Mouse (Mus musculus) gastrocnemius, postnatal 14 days (tissue): ENCODE measurements around the gene Polh. TPM values are rescaled to one million over a fixed set of nuclear protein-coding genes. Genes with fewer than 3 reads are reported as not detected.

Source experiments
- DNase-seq: peaks from one replicate; pipeline ENCODE4 v3.0.0; 2021; ENCODE audit warnings: mixed read lengths
- intact Hi-C: fragments of 180-260 bp; cut with DNase I; formaldehyde crosslinking; loops from one replicate; pipeline ENCODE4 v1.15.1; 2025; ENCODE audit warnings: low total_unique reads
- microRNA-seq, 2 experiments: library from miRNA; unstranded; fragments of <30 nt; microRNA quantifications; one replicate each; pipeline ENCODE4 v1.2.0; 2021
- total RNA-seq, 2 experiments: library from RNA; stranded (reverse); gene quantifications; 2 replicates each; pipeline ENCODE4 v1.2.3; 2021

Gene Polh
- total RNA-seq, 2 experiments from 2014 or later: 11.2 to 13.5 TPM

DNA sequence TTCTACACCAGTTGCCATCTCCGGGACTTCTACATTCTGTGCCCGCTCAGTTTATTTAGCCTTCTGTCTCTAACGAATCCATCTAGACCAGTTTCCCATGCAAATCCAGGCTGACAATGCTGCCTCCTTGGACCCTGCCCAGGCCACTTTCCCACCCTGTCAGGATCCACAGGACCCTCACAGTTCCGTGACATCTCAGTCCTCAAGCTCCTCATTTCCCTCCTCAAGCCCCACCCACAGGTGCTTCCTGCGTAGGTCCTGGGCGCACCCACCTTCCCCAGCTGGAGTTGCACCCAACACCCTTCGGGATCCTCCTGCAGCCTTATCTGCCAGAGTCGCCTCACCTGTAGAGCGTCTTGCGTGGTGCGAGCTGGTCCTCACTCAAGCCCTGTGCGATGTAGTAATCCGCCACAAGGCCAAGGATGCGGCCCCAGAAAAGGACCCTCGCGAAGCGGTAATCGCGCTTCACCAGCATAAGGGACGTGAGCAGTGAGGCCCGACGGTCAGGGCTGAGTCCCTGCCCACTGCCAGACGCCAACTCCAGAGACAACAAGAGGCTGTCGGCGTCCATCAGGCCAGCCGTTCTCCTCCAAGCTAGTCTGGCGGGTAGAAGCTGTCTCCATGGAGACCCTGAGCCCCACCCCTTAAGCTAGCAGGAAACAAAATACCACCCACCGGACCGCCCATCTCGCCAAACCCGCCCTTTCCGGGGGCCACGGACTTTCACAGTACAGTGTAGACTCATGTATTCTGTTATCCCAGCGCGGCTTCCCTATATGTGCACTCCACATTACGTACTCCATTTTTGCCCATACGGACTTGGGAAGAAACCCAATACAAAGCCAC, 58.6 kb downstream of the Polh start, which contains the start of gene Rsph9:
Rsph9 (minus strand) TSS at position 639 of the 846 bp plus-strand sequence.
- intact Hi-C loops: no loop called here
- DNase-seq: peak; percentile 84

- intact Hi-C loops: no loop called here
- DNase-seq: no peak
Observed at GRCm38 (mm10) chr17:46139872-46140271, 62.6 kb downstream of the Polh start.

- intact Hi-C loops: no loop called here
Observed at GRCm38 (mm10) chr17:46138563-46139236, 63.7 kb downstream of the Polh start.

DNA sequence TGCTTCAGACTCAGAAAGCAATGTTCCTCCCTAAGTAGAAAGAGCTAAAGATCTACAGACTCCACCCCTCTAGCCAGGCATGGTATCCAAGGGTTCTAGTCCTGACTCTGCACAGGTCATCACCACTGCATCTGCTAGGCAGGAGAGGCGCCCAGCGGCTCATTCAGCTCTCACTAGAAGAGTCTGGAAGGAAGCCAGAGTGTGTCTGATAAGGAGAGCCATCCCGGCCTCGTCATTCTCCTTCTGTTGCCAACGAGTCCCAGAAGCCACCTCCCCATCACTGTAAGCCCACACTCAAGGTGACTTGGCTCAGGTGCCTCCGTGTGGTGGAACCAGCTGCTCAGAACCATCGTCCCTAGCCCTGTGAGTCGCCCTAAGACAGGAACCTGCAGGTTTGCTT, 69.6 kb downstream of the Polh start:
- intact Hi-C loops: loop anchor here (5.0 kb wide), 2 partner anchors 286 to 401 kb away; partner anchors contain the start of gene 1600014C23Rik
- no peak for DNase-seq

More at GRCm38 (mm10) chr17:46138563-46139236, 63.7 kb downstream of the Polh start:
- no peak for DNase-seq

GRCm38 (mm10) chr17:46132058-46132718, 70.3 kb downstream of the Polh start:
- peak; percentile 74 for DNase-seq
- intact Hi-C loops: loop anchor here (5.0 kb wide), 2 partner anchors 285 to 400 kb away; partner anchors contain the start of gene 1600014C23Rik

DNA sequence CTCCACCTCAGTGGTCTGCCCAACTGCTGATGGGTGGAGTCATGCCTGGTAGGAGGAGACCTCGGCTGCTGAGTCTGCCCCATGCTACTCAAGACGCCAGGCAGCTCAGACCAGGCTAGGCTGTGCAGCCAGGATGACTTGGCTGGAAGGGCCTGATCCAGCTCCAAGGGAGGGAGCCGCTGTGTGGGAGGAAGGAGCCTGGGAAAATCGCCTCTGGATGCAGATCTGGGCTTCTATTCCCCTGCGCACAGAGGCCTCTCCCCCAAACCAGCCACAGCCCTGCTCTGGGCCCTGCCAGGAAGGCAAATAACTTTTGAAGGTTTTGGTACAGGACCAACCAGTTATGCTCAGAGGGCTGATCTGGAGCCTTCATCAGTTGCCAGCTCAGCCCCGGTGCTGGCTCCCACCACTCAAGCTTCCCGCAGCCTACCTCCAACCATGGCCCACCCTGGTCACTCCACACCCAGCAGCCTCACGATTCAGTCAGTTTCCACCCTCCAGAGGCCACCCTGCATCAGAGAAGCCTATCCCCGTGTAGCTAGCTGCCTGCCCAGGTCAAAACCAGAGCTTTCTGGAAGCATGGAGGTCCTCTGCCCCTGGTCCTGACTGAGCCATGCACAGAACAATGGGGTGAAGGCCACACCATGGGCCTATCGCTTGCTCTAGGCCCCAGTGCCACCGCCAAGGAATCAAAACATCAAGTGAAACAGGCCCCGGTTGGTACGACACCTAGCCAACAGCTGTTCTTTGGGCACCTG, 72.5 kb downstream of the Polh start:
- DNase-seq: peak; percentile 83
- intact Hi-C loops: loop anchor here (5.0 kb wide), 3 partner anchors 88 to 398 kb away; partner anchors contain the start of gene 1600014C23Rik

DNA sequence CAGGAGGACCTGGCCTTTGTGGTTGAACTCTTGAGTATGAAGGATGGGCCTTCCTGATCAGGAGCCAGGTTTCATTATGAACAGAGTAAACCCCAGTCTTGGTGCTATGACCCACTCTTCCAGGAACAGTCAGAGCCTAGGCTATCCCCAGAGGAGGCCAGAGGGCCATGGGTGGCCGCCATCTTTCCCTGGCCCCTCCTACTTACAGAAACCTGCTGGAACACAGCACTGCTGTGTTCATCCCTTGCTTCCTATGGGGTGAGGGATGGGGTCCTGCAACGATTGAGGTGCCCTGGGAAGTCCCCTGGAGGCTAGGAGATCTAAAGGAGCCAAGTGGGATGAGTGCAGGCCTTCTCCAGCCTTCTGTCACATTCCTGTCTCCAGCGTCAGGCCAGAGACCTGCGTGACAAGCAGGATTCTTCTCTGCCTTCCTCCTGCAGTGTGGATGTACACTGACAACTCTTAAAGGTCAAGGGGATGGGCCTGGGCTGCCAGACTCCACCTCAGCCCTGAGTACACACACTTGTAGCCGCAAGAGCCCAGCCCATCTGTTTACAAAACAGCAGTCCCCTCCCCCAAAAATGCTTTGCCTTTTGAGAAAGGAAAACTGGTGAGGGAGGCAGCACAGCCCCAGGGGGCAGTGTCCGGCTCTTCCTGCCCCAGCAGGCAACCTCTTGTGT, 74.5 kb downstream of the Polh start:
- DNase-seq: no peak
- intact Hi-C loops: loop anchor here (5.0 kb wide), 1 partner anchor 86 kb away; no protein-coding TSS in a partner anchor

DNA sequence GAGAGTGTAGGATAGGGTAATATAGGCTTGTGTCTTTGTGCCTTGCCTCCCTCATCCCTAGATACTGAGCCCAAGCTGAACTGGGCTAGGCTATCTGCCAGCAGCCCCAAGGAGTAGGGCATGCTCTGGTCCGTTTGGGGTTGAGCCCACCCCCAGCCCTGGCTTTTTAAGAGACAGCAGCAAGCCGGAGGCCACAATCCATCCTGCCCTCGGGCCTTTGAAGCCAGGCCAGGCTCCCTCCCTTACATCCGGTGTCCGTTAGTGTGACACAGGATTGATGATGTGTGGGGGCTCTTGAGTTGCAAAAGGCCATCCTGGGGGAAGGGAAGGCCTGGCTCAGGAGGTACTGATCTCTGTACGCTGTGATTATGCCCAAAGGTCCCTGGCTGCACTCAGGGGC, 75.8 kb downstream of the Polh start:
- intact Hi-C loops: loop anchor here (5.0 kb wide), 1 partner anchor 84 kb away; no protein-coding TSS in a partner anchor
- DNase-seq: no peak

GRCm38 (mm10) chr17:46123953-46124700, 78.3 kb downstream of the Polh start:
- peak; percentile 53 for DNase-seq
- intact Hi-C loops: no loop called here

DNA sequence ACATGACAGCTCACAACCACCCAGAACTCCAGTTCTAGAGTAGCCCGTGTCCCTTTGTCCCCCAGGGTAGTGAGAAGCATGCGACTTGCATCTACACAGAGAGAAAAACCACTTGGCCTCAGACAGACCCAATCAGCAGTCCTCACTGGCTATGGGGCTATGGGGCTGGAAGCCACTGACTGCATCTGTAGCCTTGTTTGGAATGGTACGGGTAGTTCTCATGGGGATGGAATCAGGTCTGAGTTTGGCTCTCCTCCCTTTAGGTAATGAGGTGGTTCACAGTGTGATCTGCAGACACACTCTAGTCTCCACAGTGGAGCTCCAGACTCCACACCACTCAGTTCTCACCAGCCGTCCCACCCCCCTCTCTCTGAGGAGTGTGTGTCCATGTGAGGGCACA, 79.2 kb downstream of the Polh start:
- intact Hi-C loops: no loop called here
- no peak for DNase-seq

DNA sequence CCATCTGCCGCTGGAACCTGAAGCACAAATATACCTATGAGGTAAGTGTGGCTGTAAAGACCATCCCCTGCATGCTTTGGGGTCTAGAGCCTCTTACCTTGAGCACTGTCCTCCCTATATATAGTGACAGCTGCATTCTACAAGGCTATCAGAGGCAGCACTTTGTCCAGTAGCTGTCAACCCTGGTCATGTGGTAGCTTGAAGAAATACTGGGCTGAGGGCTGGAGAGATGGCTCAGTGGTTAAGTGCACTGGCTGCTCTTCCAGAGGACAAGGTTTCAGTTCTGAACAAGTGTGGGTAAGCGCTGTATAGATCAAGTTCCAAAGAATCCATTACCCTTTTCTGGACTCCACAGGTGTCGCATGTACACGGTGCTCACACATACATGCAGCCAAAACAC, 79.7 kb downstream of the Polh start:
- no peak for DNase-seq
- intact Hi-C loops: no loop called here

Small RNAs within 50 kb of the gene (microRNA-seq; reads per million reads assigned to microRNA genes)
- 0 reads per million in 2 experiments for gene Mir693

Other genes with a start within 250 kb of the Polh start
- gene Vegfa, start 170.3 kb downstream of the Polh start, total RNA-seq: 10 to 100 TPM; 73.9 to 95.9 TPM
- 10 to 100 TPM; 61.3 to 61.8 TPM for gene Mrps18a, start 91.7 kb downstream of the Polh start, total RNA-seq
- under 1 TPM; 0.43 to 0.66 TPM for gene Rsph9, start 58.4 kb downstream of the Polh start, total RNA-seq
- 10 to 100 TPM; 14.6 to 15.6 TPM for gene Mad2l1bp, start 49.1 kb downstream of the Polh start, total RNA-seq
- 10 to 100 TPM; 45.4 to 56.3 TPM for gene Gtpbp2, start 41.6 kb downstream of the Polh start, total RNA-seq
- gene Xpo5, start 137 bp upstream of the Polh start, total RNA-seq: 10 to 100 TPM; 11.5 to 12.6 TPM
- gene Polr1c, start 45.4 kb upstream of the Polh start, total RNA-seq: 10 to 100 TPM; 14.5 to 15.1 TPM
- gene Yipf3, start 45.4 kb upstream of the Polh start, total RNA-seq: 10 to 100 TPM; 59.0 to 62.2 TPM
- gene Lrrc73, start 50.9 kb upstream of the Polh start, total RNA-seq: under 1 TPM; 0.29 to 0.84 TPM
- 10 to 100 TPM; 34.9 to 42.0 TPM for gene Tjap1, start 80.4 kb upstream of the Polh start, total RNA-seq
- gene Dlk2, start 94.8 kb upstream of the Polh start, total RNA-seq: under 1 TPM; 0.35 to 0.59 TPM
- gene Abcc10, start 125.7 kb upstream of the Polh start, total RNA-seq: 1 to 10 TPM; 2.3 to 2.8 TPM
- 10 to 100 TPM; 12.8 to 13.6 TPM for gene Zfp318, start 181.1 kb upstream of the Polh start, total RNA-seq
- gene Crip3, start 226.3 kb upstream of the Polh start, total RNA-seq: 1 to 10 TPM in 1 of 2 experiments, under 1 TPM in 1; 0.78 to 1.7 TPM
- not detected for gene Slc22a7, start 235.8 kb upstream of the Polh start, total RNA-seq